Mouse (Mus musculus): Measurements from ENCODE around the gene Kdm6a. TPM values are rescaled to one million over a fixed set of nuclear protein-coding genes. Genes with fewer than 3 reads are reported as not detected.
A peak's percentile ranks its signal among the peaks of the same experiment; 100 is the strongest.

The Kdm6a gene
- polyA plus RNA-seq, 1 experiment from 2014 or later: 32.2 TPM

- H3K4me1 ChIP-seq (ENCODE audit: control insufficient read depth, insufficient read depth, low read length): no peaks in the 10 kb centered on the region
- ATAC-seq (ENCODE audit: low read depth): no peak
- WGBS: 100% methylated on average over 1 of the region's 1 CpGs
- H3K4me3 ChIP-seq (ENCODE audit: low read depth, low read length): no peak overlapping the region
- no peak overlapping the region for H3K4me2 ChIP-seq (ENCODE audit: low read depth, low read length)
- no peak overlapping the region for H3K27ac ChIP-seq (ENCODE audit: low read depth, low read length)
- H3K9me3 ChIP-seq (ENCODE audit: control insufficient read depth, low read length): no peaks in the 10 kb centered on the region
- H3K27me3 ChIP-seq (ENCODE audit: control insufficient read depth, insufficient read depth, low read length): no peaks in the 10 kb centered on the region
- H3K9ac ChIP-seq (replicated peaks; ENCODE audit: low read depth, low read length): no peak overlapping the region
- H3K36me3 ChIP-seq (ENCODE audit: control insufficient read depth, insufficient read depth, low read length): no peaks in the 10 kb centered on the region
Measured at GRCm38 (mm10) chrX:18168940-18169339, 6.6 kb downstream of the Kdm6a start.

- no peaks in the 10 kb centered on the region for H3K36me3 ChIP-seq (ENCODE audit: control insufficient read depth, insufficient read depth, low read length)
- H3K4me3 ChIP-seq (ENCODE audit: low read depth, low read length): no peak overlapping the region
- H3K27me3 ChIP-seq (ENCODE audit: control insufficient read depth, insufficient read depth, low read length): no peaks in the 10 kb centered on the region
- H3K9me3 ChIP-seq (ENCODE audit: control insufficient read depth, low read length): no peaks in the 10 kb centered on the region
- no peak overlapping the region for H3K4me2 ChIP-seq (ENCODE audit: low read depth, low read length)
- no peak overlapping the region for H3K27ac ChIP-seq (ENCODE audit: low read depth, low read length)
- no peak overlapping the region for H3K9ac ChIP-seq (replicated peaks; ENCODE audit: low read depth, low read length)
- ATAC-seq (ENCODE audit: low read depth): no peak
- no peaks in the 10 kb centered on the region for H3K4me1 ChIP-seq (ENCODE audit: control insufficient read depth, insufficient read depth, low read length)
- 78% methylated on average over 4 of the region's 4 CpGs for WGBS
Measured at GRCm38 (mm10) chrX:18174831-18175230, 12.5 kb downstream of the Kdm6a start.

- 80% methylated on average over 4 of the region's 4 CpGs for WGBS
- no peak overlapping the region for H3K9ac ChIP-seq (replicated peaks; ENCODE audit: low read depth, low read length)
- H3K4me3 ChIP-seq (ENCODE audit: low read depth, low read length): no peak overlapping the region
- H3K4me2 ChIP-seq (ENCODE audit: low read depth, low read length): no peak overlapping the region
- ATAC-seq (ENCODE audit: low read depth): no peak
- no peaks in the 10 kb centered on the region for H3K4me1 ChIP-seq (ENCODE audit: control insufficient read depth, insufficient read depth, low read length)
- H3K9me3 ChIP-seq (ENCODE audit: control insufficient read depth, low read length): no peaks in the 10 kb centered on the region
- no peaks in the 10 kb centered on the region for H3K27me3 ChIP-seq (ENCODE audit: control insufficient read depth, insufficient read depth, low read length)
- no peaks in the 10 kb centered on the region for H3K36me3 ChIP-seq (ENCODE audit: control insufficient read depth, insufficient read depth, low read length)
- no peak overlapping the region for H3K27ac ChIP-seq (ENCODE audit: low read depth, low read length)
Measured at GRCm38 (mm10) chrX:18177803-18178202, 15.4 kb downstream of the Kdm6a start.

GRCm38 (mm10) chrX:18179492-18179891 lies 17.1 kb downstream of the Kdm6a start:
- H3K4me2 ChIP-seq (ENCODE audit: low read depth, low read length): no peak overlapping the region
- WGBS: 86% methylated on average over 1 of the region's 1 CpGs

GRCm38 (mm10) chrX:18187203-18187602 lies 24.8 kb downstream of the Kdm6a start:
- Histone ChIP-seq H3K36me3 (ENCODE audit: control insufficient read depth, insufficient read depth, low read length) (no peaks in the 10 kb centered on the region), H3K27ac (ENCODE audit: low read depth, low read length) (no peak overlapping the region), H3K4me3 (ENCODE audit: low read depth, low read length) (no peak overlapping the region), H3K4me2 (ENCODE audit: low read depth, low read length) (no peak overlapping the region), H3K4me1 (ENCODE audit: control insufficient read depth, insufficient read depth, low read length) (no peaks in the 10 kb centered on the region), H3K9me3 (ENCODE audit: control insufficient read depth, low read length) (no peaks in the 10 kb centered on the region), H3K9ac (replicated peaks; ENCODE audit: low read depth, low read length) (no peak overlapping the region), H3K27me3 (ENCODE audit: control insufficient read depth, insufficient read depth, low read length) (no peaks in the 10 kb centered on the region)
- ATAC-seq (ENCODE audit: low read depth): no peak

More at GRCm38 (mm10) chrX:18179492-18179891, 17.1 kb downstream of the Kdm6a start:
- no peak for ATAC-seq (ENCODE audit: low read depth)
- Histone ChIP-seq H3K9ac (replicated peaks; ENCODE audit: low read depth, low read length) (no peak overlapping the region), H3K9me3 (ENCODE audit: control insufficient read depth, low read length) (no peaks in the 10 kb centered on the region), H3K4me1 (ENCODE audit: control insufficient read depth, insufficient read depth, low read length) (no peaks in the 10 kb centered on the region), H3K27me3 (ENCODE audit: control insufficient read depth, insufficient read depth, low read length) (no peaks in the 10 kb centered on the region), H3K36me3 (ENCODE audit: control insufficient read depth, insufficient read depth, low read length) (no peaks in the 10 kb centered on the region), H3K27ac (ENCODE audit: low read depth, low read length) (no peak overlapping the region), H3K4me3 (ENCODE audit: low read depth, low read length) (no peak overlapping the region)

GRCm38 (mm10) chrX:18188293-18188692 lies 25.9 kb downstream of the Kdm6a start:
- no peak for ATAC-seq (ENCODE audit: low read depth)
- Histone ChIP-seq H3K27me3 (ENCODE audit: control insufficient read depth, insufficient read depth, low read length) (no peaks in the 10 kb centered on the region), H3K4me2 (ENCODE audit: low read depth, low read length) (no peak overlapping the region), H3K27ac (ENCODE audit: low read depth, low read length) (no peak overlapping the region), H3K9ac (replicated peaks; ENCODE audit: low read depth, low read length) (no peak overlapping the region), H3K4me1 (ENCODE audit: control insufficient read depth, insufficient read depth, low read length) (no peaks in the 10 kb centered on the region), H3K4me3 (ENCODE audit: low read depth, low read length) (no peak overlapping the region), H3K9me3 (ENCODE audit: control insufficient read depth, low read length) (no peaks in the 10 kb centered on the region), H3K36me3 (ENCODE audit: control insufficient read depth, insufficient read depth, low read length) (no peaks in the 10 kb centered on the region)
- 96% methylated on average over 2 of the region's 2 CpGs for WGBS

GRCm38 (mm10) chrX:18239572-18239971 lies 77.2 kb downstream of the Kdm6a start:
- no peak overlapping the region for H3K4me2 ChIP-seq (ENCODE audit: low read depth, low read length)
- no peaks in the 10 kb centered on the region for H3K9me3 ChIP-seq (ENCODE audit: control insufficient read depth, low read length)
- H3K36me3 ChIP-seq (ENCODE audit: control insufficient read depth, insufficient read depth, low read length): no peaks in the 10 kb centered on the region
- 93% methylated on average over 1 of the region's 1 CpGs for WGBS
- no peaks in the 10 kb centered on the region for H3K4me1 ChIP-seq (ENCODE audit: control insufficient read depth, insufficient read depth, low read length)
- no peak overlapping the region for H3K27ac ChIP-seq (ENCODE audit: low read depth, low read length)
- no peak for ATAC-seq (ENCODE audit: low read depth)
- no peaks in the 10 kb centered on the region for H3K27me3 ChIP-seq (ENCODE audit: control insufficient read depth, insufficient read depth, low read length)
- H3K9ac ChIP-seq (replicated peaks; ENCODE audit: low read depth, low read length): no peak overlapping the region
- no peak overlapping the region for H3K4me3 ChIP-seq (ENCODE audit: low read depth, low read length)

GRCm38 (mm10) chrX:18250621-18251020 lies 88.2 kb downstream of the Kdm6a start:
- no peak overlapping the region for H3K27ac ChIP-seq (ENCODE audit: low read depth, low read length)
- WGBS: 93% methylated on average over 4 of the region's 4 CpGs
- H3K9ac ChIP-seq (replicated peaks; ENCODE audit: low read depth, low read length): no peak overlapping the region
- no peaks in the 10 kb centered on the region for H3K9me3 ChIP-seq (ENCODE audit: control insufficient read depth, low read length)
- no peaks in the 10 kb centered on the region for H3K27me3 ChIP-seq (ENCODE audit: control insufficient read depth, insufficient read depth, low read length)
- H3K4me1 ChIP-seq (ENCODE audit: control insufficient read depth, insufficient read depth, low read length): no peaks in the 10 kb centered on the region
- no peak for ATAC-seq (ENCODE audit: low read depth)
- no peak overlapping the region for H3K4me2 ChIP-seq (ENCODE audit: low read depth, low read length)
- peaks cover 5% of the 10 kb centered on the region; the same call in 1 of the 2 replicates for H3K36me3 ChIP-seq (ENCODE audit: control insufficient read depth, insufficient read depth, low read length)
- H3K4me3 ChIP-seq (ENCODE audit: low read depth, low read length): no peak overlapping the region

GRCm38 (mm10) chrX:18254767-18255166 lies 92.4 kb downstream of the Kdm6a start:
- peak; percentile 90 for ATAC-seq (ENCODE audit: low read depth)
- Histone ChIP-seq H3K4me2 (ENCODE audit: low read depth, low read length) (no peak overlapping the region), H3K4me1 (ENCODE audit: control insufficient read depth, insufficient read depth, low read length) (no peaks in the 10 kb centered on the region), H3K4me3 (ENCODE audit: low read depth, low read length) (no peak overlapping the region), H3K9ac (replicated peaks; ENCODE audit: low read depth, low read length) (no peak overlapping the region), H3K9me3 (ENCODE audit: control insufficient read depth, low read length) (no peaks in the 10 kb centered on the region), H3K27ac (ENCODE audit: low read depth, low read length) (no peak overlapping the region), H3K36me3 (ENCODE audit: control insufficient read depth, insufficient read depth, low read length) (peaks cover 5% of the 10 kb centered on the region; the same call in 1 of the 2 replicates), H3K27me3 (ENCODE audit: control insufficient read depth, insufficient read depth, low read length) (no peaks in the 10 kb centered on the region)
- WGBS: 54% methylated on average over 4 of the region's 4 CpGs
